Mouse (Mus musculus): Measurements from ENCODE around the gene Zfp870. TPM values are rescaled to one million over a fixed set of nuclear protein-coding genes. Genes with fewer than 3 reads are reported as not detected.
A peak's percentile ranks its signal among the peaks of the same experiment; 100 is the strongest.

Gene Zfp870
- 8.3 and 9.0 TPM in 2 replicates for polyA plus RNA-seq (2015; fragmentation: Nextera tagmentation; extraction: Ambion mirVana)

DNA sequence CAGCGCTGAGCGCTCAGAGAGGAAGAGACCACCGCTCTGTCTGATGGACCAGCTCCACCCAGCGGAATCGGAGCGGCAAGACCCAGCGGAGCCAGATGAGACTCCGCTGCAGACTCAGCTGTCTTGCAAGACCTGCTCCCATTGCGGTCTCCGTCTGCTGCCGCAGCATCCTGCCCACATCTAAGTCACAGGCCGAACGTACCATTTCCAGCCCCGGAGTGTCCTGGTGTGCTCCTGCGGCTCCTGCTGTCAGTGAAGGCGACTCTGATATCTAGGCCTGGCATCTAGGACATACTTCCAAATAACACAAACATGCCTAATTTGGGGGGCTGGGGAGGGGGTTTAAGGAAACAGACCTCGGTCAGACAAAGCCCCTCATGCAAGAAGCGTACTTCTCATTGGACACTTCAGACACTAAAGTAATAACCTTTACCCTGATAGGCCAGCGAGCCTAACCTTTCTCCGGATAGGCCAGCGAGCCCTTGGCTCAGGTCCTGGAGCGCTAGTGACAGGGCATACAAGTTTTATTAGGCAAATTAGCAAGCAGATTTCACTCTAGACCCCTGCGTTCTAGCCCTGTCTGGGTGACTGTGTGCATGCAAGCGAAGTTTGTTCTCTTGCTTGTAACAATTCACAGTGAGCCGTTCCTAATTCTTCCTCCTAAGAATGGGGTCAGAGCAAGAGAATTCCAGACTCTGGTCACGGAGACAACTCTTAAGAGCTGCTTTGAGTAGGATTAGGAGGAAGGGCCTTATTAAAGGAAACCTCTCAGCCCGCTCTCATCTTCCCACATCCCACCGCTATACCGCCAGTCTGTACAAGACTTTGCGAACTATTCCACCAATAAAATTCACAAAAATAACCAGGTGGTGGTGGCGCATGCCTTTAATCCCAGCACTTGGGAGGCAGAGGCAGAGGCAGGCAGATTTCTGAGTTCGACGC, at the start of gene Zfp870:
Gene Zfp870 (minus strand): TSS at position 404 of the 942 bp plus-strand sequence.
- 10% methylated on average over 33 of the region's 33 CpGs for WGBS
- Histone ChIP-seq H3K4me1 (ENCODE audit: control insufficient read depth, insufficient read depth, low read length) (peaks cover 10% of the 10 kb centered on the region), H3K27ac (ENCODE audit: low read length) (peak within 1 kb of the TSS; percentile 77), H3K4me3 (ENCODE audit: low read depth, low read length) (peak within 1 kb of the TSS; percentile 66), H3K9ac (ENCODE audit: low read depth, low read length) (peak within 1 kb of the TSS; percentile 78), H3K9me3 (replicated peaks; ENCODE audit: control insufficient read depth, low read length, poor library complexity, severe bottlenecking) (no peaks in the 10 kb centered on the region), H3K27me3 (ENCODE audit: control insufficient read depth, insufficient read depth, low read depth, low read length) (no peaks in the 10 kb centered on the region), H3K36me3 (ENCODE audit: control insufficient read depth, insufficient read depth, low read length) (no peaks in the 10 kb centered on the region), H3K4me2 (ENCODE audit: low read length) (peak within 1 kb of the TSS; percentile 86)
- ATAC-seq = peak; percentile 99

DNA sequence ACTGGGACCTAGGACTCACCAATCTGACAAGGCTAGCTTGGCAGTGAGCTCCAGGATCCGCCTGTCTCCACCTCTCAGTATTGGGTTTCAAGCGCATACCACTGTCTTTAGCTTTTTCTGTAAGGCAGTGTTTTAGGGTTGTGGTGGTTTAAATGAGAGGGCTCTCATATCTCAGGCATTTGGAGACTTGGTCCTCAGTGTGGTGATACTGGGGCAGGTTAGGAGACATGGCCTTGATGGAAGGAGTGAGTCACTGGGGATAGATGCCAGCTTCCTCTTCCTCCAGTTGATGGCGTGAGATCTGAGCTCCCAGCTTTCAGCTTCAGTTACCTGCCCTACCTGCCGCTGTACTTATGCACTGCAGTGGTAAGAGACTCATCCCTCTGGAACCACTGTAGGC, 48.4 kb upstream of the Zfp870 start:
- H3K4me3 ChIP-seq (ENCODE audit: low read depth, low read length) = no peak overlapping the region
- H3K27ac ChIP-seq (ENCODE audit: low read length) = no peak overlapping the region
- WGBS = 82% methylated on average over 4 of the region's 4 CpGs
- H3K36me3 ChIP-seq (ENCODE audit: control insufficient read depth, insufficient read depth, low read length) = no peaks in the 10 kb centered on the region
- H3K9ac ChIP-seq (ENCODE audit: low read depth, low read length) = no peak overlapping the region
- H3K4me2 ChIP-seq (ENCODE audit: low read length) = no peak overlapping the region
- H3K4me1 ChIP-seq (ENCODE audit: control insufficient read depth, insufficient read depth, low read length) = no peaks in the 10 kb centered on the region
- ATAC-seq = no peak
- H3K27me3 ChIP-seq (ENCODE audit: control insufficient read depth, insufficient read depth, low read depth, low read length) = no peaks in the 10 kb centered on the region
- no peaks in the 10 kb centered on the region for H3K9me3 ChIP-seq (replicated peaks; ENCODE audit: control insufficient read depth, low read length, poor library complexity, severe bottlenecking)

DNA sequence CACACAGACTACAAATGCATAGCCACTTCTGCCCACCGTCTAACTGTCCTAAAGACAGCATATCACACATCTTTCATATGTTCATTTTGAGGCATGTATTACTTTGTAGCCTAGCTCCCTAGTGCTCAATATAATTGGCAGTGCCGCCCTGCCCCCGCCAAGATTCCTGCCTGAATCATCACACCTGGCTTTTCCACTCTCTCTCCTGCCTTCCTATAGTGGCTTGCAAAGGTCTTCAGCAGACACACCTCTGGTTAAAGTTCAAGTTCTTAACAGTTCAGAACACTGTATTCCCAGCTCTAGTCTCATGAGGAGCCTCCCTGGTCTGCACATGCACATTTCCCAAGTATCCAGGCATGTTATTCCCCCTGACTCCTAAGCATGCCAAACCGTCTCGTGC, 36.4 kb upstream of the Zfp870 start:
- no peak overlapping the region for H3K4me3 ChIP-seq (ENCODE audit: low read depth, low read length)
- H3K9ac ChIP-seq (ENCODE audit: low read depth, low read length) = no peak overlapping the region
- no peaks in the 10 kb centered on the region for H3K9me3 ChIP-seq (replicated peaks; ENCODE audit: control insufficient read depth, low read length, poor library complexity, severe bottlenecking)
- ATAC-seq = no peak
- H3K27me3 ChIP-seq (ENCODE audit: control insufficient read depth, insufficient read depth, low read depth, low read length) = no peaks in the 10 kb centered on the region
- H3K27ac ChIP-seq (ENCODE audit: low read length) = no peak overlapping the region
- H3K4me2 ChIP-seq (ENCODE audit: low read length) = no peak overlapping the region
- H3K36me3 ChIP-seq (ENCODE audit: control insufficient read depth, insufficient read depth, low read length) = no peaks in the 10 kb centered on the region
- peaks cover 4% of the 10 kb centered on the region; the same call in 1 of the 2 replicates for H3K4me1 ChIP-seq (ENCODE audit: control insufficient read depth, insufficient read depth, low read length)
- WGBS = 88% methylated on average over 5 of the region's 5 CpGs

DNA sequence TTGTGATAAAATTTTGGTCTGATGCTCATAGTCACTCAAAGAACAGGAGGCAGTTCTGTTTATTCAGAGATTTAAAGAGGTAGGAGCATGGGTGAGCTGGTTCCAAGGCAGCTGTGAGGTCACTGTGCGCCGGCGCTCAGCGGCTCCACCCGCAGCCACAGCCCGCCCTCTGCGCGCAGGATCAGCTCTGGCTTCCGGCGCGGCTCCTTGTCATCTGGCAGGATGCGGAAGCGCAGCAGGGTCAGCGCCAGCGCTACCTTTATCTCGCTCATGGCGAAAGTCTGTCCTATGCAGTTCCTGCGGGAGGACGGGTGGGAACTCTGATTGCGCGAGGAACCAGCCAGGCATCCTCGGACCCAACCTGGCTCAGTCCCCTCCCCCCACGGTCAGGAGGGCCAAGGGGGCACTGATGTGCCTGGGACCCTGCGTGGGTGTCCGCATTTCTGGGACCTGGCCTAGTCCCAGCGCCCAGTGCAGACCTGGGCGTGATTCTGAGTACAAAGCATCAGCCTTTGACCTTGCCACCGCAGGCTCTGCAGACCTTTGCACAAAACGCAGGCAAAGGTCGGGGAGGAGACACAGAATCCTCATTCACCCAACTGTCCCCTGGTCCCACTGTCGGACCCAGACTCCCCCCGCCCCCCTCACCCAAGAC, 33.3 kb upstream of the Zfp870 start:
- 14% methylated on average over 32 of the region's 32 CpGs for WGBS
- H3K9ac ChIP-seq (ENCODE audit: low read depth, low read length) = peak overlapping the region; percentile 75
- H3K4me3 ChIP-seq (ENCODE audit: low read depth, low read length) = peak overlapping the region; percentile 55
- no peaks in the 10 kb centered on the region for H3K36me3 ChIP-seq (ENCODE audit: control insufficient read depth, insufficient read depth, low read length)
- H3K4me2 ChIP-seq (ENCODE audit: low read length) = peak overlapping the region; percentile 91
- peaks cover 4% of the 10 kb centered on the region; the same call in 1 of the 2 replicates for H3K9me3 ChIP-seq (replicated peaks; ENCODE audit: control insufficient read depth, low read length, poor library complexity, severe bottlenecking)
- peak; percentile 96 for ATAC-seq
- H3K4me1 ChIP-seq (ENCODE audit: control insufficient read depth, insufficient read depth, low read length) = peaks cover 4% of the 10 kb centered on the region; the same call in 1 of the 2 replicates
- H3K27ac ChIP-seq (ENCODE audit: low read length) = peak overlapping the region; percentile 50; the same call in 1 of the 2 replicates
- H3K27me3 ChIP-seq (ENCODE audit: control insufficient read depth, insufficient read depth, low read depth, low read length) = no peaks in the 10 kb centered on the region

DNA sequence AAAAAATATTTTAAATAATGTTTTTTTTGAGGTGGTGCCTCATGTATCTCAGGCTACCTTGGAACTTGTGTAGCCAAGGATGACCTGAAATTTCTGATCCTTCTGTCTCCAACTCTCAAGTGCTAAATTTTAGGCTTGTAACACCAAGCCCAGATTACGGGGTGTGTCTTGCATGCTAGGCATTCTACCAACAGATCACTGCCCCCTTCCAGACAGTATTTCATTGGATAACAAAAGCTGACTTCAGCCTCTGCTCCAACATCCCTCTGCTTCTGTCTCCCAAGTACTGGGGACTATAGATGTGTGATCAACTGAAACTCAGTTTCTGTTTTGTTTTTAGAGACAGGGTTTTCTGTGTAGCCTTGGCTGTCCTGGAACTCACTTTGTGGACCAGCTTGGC, 32.2 kb upstream of the Zfp870 start:
- Histone ChIP-seq H3K4me2 (ENCODE audit: low read length) (no peak overlapping the region), H3K4me1 (ENCODE audit: control insufficient read depth, insufficient read depth, low read length) (peaks cover 4% of the 10 kb centered on the region; the same call in 1 of the 2 replicates), H3K9me3 (replicated peaks; ENCODE audit: control insufficient read depth, low read length, poor library complexity, severe bottlenecking) (peaks cover 4% of the 10 kb centered on the region; the same call in 1 of the 2 replicates), H3K9ac (ENCODE audit: low read depth, low read length) (no peak overlapping the region), H3K4me3 (ENCODE audit: low read depth, low read length) (no peak overlapping the region), H3K27ac (ENCODE audit: low read length) (no peak overlapping the region), H3K36me3 (ENCODE audit: control insufficient read depth, insufficient read depth, low read length) (no peaks in the 10 kb centered on the region), H3K27me3 (ENCODE audit: control insufficient read depth, insufficient read depth, low read depth, low read length) (no peaks in the 10 kb centered on the region)
- 88% methylated on average over 1 of the region's 1 CpGs for WGBS
- no peak for ATAC-seq

DNA sequence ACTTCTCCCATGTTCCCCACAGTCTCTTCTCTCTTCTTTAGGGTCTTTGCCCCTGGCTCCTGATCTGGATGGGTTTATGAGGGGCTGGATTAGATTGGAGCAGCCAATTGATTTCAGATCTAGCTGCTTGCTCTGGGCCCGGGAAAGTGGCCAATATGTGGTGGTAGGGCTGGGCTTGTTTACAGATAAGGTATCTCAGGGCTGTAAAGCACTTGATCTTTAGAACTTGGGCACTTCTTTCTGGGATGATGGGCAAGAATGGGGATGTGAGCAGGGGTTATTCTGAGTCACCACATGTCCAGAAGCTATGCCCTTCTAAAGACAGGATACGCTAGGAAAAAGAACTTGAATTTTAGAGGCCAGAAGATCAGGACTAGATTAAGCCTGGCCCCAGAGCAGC, 27.7 kb upstream of the Zfp870 start:
- no peak overlapping the region for H3K4me2 ChIP-seq (ENCODE audit: low read length)
- H3K36me3 ChIP-seq (ENCODE audit: control insufficient read depth, insufficient read depth, low read length) = no peaks in the 10 kb centered on the region
- WGBS = 89% methylated on average over 2 of the region's 2 CpGs
- no peak for ATAC-seq
- peaks cover 3% of the 10 kb centered on the region; the same call in 1 of the 2 replicates for H3K27me3 ChIP-seq (ENCODE audit: control insufficient read depth, insufficient read depth, low read depth, low read length)
- H3K9me3 ChIP-seq (replicated peaks; ENCODE audit: control insufficient read depth, low read length, poor library complexity, severe bottlenecking) = peaks cover 4% of the 10 kb centered on the region; the same call in 1 of the 2 replicates
- H3K4me3 ChIP-seq (ENCODE audit: low read depth, low read length) = no peak overlapping the region
- H3K9ac ChIP-seq (ENCODE audit: low read depth, low read length) = no peak overlapping the region
- no peaks in the 10 kb centered on the region for H3K4me1 ChIP-seq (ENCODE audit: control insufficient read depth, insufficient read depth, low read length)
- no peak overlapping the region for H3K27ac ChIP-seq (ENCODE audit: low read length)

DNA sequence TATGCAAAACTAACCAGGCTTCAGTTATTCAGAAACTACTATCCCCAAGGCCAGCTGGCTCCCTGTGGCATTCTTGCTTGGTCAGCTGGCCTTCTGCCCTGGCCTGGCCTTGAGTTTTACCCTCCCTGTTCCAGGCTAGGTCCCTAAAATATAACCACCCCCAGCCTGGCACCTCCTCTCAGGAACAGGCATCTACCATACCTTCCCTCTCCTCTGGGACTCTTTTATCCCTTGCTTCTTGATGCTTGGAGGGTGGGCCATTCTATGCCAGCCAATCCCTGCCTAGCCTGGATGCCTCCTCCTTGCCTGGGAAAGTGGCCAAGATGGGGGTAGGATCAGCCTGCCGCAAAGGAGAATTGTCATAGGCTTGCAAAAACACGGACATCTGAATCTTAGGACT, 25.7 kb upstream of the Zfp870 start, which contains the start of gene Cyp4f14:
Gene Cyp4f14 (minus strand): TSS at position 212 of the 400 bp plus-strand sequence.
- peaks cover 3% of the 10 kb centered on the region; the same call in 1 of the 2 replicates for H3K27me3 ChIP-seq (ENCODE audit: control insufficient read depth, insufficient read depth, low read depth, low read length)
- no peak within 1 kb of the TSS for H3K4me3 ChIP-seq (ENCODE audit: low read depth, low read length)
- no peak within 1 kb of the TSS for H3K9ac ChIP-seq (ENCODE audit: low read depth, low read length)
- H3K36me3 ChIP-seq (ENCODE audit: control insufficient read depth, insufficient read depth, low read length) = no peaks in the 10 kb centered on the region
- peaks cover 4% of the 10 kb centered on the region; the same call in 1 of the 2 replicates for H3K9me3 ChIP-seq (replicated peaks; ENCODE audit: control insufficient read depth, low read length, poor library complexity, severe bottlenecking)
- H3K4me1 ChIP-seq (ENCODE audit: control insufficient read depth, insufficient read depth, low read length) = no peaks in the 10 kb centered on the region
- WGBS = 70% methylated on average over 2 of the region's 2 CpGs
- H3K4me2 ChIP-seq (ENCODE audit: low read length) = no peak within 1 kb of the TSS
- H3K27ac ChIP-seq (ENCODE audit: low read length) = no peak within 1 kb of the TSS
- no peak for ATAC-seq

DNA sequence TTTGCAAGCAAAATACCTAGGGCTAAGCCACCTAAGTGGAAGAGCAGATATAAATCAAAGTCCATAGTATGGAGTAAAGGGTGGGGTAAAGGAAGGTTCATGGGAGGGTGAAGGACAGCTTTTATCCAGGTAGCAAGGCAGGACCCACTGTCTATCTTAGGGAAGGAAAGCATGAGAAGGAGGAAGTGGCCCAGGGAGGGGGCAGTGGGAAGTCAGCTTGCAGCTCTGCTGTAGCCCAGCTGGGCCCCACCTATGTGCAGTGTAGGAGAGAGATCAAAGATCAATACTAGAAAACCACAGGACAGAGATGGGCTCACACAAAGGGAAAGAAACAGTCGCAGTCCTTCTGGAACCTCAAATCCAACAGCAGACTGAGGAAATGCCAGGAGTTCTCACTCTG, 24.6 kb upstream of the Zfp870 start:
- H3K27me3 ChIP-seq (ENCODE audit: control insufficient read depth, insufficient read depth, low read depth, low read length) = peaks cover 3% of the 10 kb centered on the region; the same call in 1 of the 2 replicates
- H3K4me1 ChIP-seq (ENCODE audit: control insufficient read depth, insufficient read depth, low read length) = no peaks in the 10 kb centered on the region
- ATAC-seq = no peak
- H3K4me3 ChIP-seq (ENCODE audit: low read depth, low read length) = no peak overlapping the region
- H3K27ac ChIP-seq (ENCODE audit: low read length) = no peak overlapping the region
- H3K9me3 ChIP-seq (replicated peaks; ENCODE audit: control insufficient read depth, low read length, poor library complexity, severe bottlenecking) = peaks cover 4% of the 10 kb centered on the region; the same call in 1 of the 2 replicates
- H3K4me2 ChIP-seq (ENCODE audit: low read length) = no peak overlapping the region
- no peaks in the 10 kb centered on the region for H3K36me3 ChIP-seq (ENCODE audit: control insufficient read depth, insufficient read depth, low read length)
- WGBS = 74% methylated on average over 1 of the region's 1 CpGs
- no peak overlapping the region for H3K9ac ChIP-seq (ENCODE audit: low read depth, low read length)

Measured in midbrain, embryonic 16.5 days (tissue).